Mouse (Mus musculus): ENCODE measurements around the gene Gm10300.

Gene Gm10300

DNA sequence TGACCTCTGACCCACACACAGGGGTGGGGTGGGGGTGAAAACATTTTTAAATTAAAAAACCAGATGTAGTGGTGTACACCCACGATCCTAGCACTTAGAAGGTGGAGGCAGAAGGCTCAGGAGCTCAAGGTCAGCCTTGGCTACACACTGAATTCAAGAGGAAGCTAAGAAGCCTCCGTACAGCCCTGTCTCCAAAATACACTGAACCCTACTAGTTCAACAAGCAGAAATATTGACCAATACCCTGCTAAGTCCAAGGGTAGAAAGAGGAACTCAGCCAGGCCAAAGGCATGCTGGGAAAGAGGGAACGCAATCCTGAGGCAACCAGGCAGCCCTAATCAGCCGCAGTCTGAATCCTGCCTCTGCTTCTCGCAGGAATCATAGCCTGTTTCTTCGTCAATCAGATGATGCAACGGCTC is 3.8 kb downstream of the Gm10300 start:
- DNase-seq (ENCODE audit: low read depth, low spot score) = no peak

- DNase-seq (ENCODE audit: low read depth, low spot score) = peak; percentile 77
These were observed 5.2 kb downstream of the Gm10300 start for GRCm38 (mm10) chr4:132079555-132080275.

DNA sequence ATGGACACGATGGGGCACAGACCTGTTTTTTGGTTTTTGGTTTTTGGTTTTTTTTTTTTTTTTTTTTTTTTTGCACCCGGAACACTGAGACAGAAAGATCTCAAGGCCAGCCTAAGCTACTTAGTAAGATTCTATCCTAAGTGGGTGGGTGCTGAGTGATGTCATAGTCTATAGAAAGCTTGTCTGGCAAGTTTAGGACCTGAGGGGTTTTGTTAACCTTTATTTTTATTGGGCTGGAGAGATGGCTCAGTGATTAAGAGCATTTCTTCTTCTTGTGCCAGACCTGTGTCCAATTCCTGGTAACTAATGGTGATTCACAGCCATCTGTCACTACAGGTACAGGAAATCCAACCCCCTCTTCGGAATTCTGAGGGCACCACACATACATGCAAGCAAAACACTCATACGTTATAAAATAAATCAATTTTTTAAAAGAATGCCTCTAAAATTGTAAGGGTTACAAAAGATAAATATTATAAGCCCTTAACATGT is 6.0 kb downstream of the Gm10300 start:
- DNase-seq (ENCODE audit: low read depth, low spot score) = no peak

- DNase-seq (ENCODE audit: low read depth, low spot score) = no peak
These were observed 10.6 kb downstream of the Gm10300 start for GRCm38 (mm10) chr4:132085114-132085513.

DNA sequence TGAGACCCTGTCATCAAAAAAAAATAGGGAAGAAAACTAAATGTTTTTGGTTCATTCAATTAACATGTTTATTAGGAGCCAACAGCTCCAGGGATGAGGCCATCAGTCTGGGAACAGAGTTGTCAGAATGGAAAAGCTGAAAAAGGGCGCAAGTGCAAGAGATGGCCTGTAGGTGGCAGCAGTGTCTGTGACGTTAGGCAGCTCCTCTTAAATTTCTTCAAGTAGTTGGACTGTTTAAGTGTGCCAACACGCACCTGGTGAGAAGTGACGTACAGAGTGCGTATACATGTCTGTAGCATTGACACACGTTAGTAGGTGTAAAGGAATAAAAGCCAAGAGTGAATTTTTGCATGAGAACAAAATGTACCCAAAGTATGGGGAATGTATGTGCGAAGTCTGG is 14.4 kb downstream of the Gm10300 start:
- DNase-seq (ENCODE audit: low read depth, low spot score) = peak; percentile 81

GRCm38 (mm10) chr4:132093136-132093535 is 18.6 kb downstream of the Gm10300 start:
- DNase-seq (ENCODE audit: low read depth, low spot score) = no peak

DNA sequence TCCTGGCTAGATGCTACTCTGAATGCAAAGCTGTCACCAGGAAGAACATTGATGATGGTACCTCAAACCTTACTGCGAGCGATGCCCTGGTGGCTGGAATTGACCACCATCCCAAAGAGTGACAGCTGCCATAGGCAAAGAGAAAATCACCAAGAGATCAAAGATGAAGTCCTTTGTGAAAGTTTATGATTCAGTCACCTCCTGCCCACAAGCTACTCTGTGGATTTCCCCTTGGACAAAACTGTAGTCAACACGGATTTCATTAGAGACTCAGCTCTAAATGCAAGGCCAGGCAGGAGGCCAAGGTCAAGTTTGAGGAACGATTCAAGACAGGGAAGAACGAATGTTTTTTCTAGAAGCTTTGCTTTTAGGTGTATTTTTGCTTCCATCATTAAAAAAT is 19.4 kb downstream of the Gm10300 start:
- DNase-seq (ENCODE audit: low read depth, low spot score) = no peak

DNA sequence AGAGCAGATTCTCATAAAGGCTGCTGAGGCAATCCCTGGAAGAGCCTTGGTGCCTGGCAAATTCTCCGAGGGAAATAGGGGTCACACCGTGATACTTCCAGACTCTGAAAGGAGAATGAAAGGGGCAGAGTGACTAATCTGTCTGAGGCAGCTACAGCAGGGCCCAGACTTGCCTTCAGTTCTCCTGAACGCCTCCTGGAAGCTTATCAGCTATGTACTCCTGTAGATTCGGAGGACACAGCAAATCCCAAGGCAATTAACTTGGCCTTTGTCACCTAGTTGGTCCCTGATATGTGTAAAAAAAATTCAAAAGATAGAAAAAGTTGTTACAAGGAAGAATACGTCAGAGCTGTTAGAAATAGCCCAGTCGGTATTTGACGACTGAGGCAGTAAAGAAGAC is 20.5 kb downstream of the Gm10300 start:
- DNase-seq (ENCODE audit: low read depth, low spot score) = no peak

GRCm38 (mm10) chr4:132099548-132099947 is 25.1 kb downstream of the Gm10300 start:
- DNase-seq (ENCODE audit: low read depth, low spot score) = no peak

DNA sequence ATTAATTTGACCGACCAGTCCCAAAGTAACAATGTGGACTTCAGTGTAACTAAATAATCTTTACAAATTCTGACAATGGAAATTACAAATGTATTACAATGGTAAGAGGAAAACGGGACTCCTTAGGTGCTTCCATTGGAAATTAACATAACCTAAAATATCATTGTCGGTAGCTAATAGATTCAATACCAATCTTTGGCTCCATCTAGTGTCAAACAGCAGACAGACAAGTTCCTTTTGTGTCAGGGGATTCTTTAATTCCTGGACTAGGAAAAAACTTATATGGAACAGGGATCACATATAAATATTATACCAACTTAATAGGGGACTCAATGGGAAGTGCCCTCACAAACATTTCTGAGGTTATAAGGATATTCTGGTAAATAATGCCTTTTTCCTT is 26.7 kb downstream of the Gm10300 start:
- DNase-seq (ENCODE audit: low read depth, low spot score) = no peak

GRCm38 (mm10) chr4:132108221-132108620 is 33.7 kb downstream of the Gm10300 start:
- no peak for DNase-seq (ENCODE audit: low read depth, low spot score)

DNA sequence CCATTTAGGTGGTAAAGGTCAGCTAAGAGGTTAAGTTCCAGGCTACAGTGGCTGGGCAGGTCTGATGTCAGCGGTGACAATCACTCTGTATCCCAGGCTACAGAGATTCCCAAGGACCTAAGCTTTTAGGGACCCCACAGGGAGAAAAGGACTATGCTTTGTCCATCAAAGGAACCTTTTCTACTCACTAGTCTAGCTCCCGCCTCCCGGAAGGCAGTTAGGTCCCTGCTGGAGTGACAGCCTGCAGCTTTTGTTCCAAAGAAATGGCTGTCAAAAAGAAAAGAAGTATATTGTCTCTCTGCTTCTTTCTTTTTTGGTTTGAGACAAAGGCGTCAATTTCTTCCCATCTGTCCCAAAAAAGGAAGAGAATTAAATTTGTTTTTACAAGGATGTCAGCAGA is 36.7 kb downstream of the Gm10300 start:
- DNase-seq (ENCODE audit: low read depth, low spot score) = no peak

DNA sequence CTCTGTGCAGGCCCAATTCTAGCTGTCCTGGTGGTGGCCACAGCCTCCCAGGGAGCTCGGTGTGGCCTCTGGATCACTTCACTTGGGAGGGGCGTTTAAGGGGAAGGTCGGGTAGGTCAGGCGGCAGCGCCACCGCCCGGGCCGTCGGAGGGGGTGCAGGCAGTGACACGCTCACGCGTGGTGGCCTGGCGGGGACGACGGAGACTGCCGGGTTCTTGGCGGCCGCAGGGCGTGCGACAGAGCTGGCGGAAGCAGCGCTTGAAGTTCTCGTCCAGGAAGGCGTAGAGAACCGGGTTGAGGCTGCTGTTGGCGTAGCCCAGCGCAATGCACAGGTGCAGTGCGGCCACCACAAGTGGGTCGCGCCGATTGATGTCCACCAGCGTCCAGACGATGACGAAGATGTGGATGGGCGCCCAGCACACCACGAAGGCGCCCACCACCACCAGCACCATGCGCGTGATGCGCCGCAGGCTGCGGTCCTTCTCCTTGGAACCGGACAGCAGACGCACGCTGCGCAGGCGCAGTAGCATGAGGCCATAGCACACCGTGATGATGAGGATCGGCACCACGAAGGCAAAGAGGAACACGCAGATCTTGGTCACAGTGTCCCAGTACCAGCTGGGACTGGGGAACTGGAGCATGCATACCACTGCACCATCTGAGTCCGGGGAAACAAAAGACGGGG is 39.1 kb downstream of the Gm10300 start:
- no peak for DNase-seq (ENCODE audit: low read depth, low spot score)

DNA sequence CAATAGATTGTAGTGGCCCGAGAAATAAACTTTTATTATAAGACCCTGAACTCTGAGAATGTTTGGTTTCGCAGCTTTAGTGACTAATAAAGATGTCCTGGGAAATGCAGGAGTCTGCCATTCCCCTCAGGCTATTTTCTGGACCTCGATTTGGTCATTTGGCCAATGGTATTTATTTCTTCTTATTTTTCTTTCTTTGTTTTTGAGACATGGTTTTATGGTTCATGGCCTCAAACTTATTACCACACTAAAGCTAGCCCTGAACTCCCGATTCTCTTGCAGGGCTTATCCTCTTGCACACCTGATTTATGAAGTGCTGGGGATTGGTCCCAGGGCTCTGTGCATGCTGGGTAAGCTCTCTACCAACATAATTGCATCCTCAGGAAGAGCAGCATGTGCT is 41.8 kb downstream of the Gm10300 start:
- DNase-seq (ENCODE audit: low read depth, low spot score) = no peak

DNA sequence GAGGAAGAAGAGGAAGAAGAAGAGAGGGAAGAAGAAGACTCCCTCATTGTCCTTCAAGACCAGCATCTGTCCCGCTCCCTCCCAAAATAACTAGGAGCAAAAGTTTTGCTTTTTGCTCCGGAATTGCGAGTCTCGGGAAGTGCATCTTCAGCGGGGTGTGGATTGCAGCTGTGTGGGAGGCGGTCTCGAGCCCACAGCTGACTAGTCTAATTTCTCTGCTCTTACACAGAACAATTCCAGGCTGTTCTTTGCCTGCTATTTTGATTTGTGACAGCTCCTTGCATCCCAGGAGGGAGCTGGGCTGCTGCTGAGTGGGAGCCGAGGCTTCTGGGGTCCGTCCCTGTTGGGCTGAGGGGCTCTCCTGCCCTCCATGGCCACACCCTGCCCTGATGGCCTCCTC is 45.1 kb downstream of the Gm10300 start:
- no peak for DNase-seq (ENCODE audit: low read depth, low spot score)

DNA sequence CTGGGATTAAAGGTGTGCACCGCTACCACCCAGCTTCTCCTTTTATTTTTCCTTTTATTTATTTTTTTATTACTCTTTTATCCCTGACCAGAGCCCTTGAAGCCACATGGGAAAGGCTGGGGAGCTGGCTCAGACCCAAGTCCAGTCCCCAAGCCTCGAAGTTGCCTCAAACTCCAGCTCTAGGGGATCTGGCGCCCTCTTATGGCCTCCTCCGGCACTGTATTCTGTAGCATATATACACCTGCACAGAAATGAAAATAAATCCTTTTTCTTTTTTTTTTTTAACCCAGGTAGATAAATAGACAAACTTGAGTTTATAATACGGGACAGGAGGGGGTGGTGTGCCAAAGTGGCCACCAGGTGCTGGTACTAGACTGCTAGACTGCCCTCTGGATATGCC is 47.2 kb downstream of the Gm10300 start:
- no peak for DNase-seq (ENCODE audit: low read depth, low spot score)

GRCm38 (mm10) chr4:132123166-132123565 is 48.7 kb downstream of the Gm10300 start:
- DNase-seq (ENCODE audit: low read depth, low spot score) = no peak

Measured in forelimb bud, embryonic 11.5 days (tissue).